Mouse (Mus musculus): ENCODE measurements at regions not wholly inside any gene's neighbourhood (a gene's known extent, or its start where the extent isn't known, plus 50 kb on each side); places are given as distances from the start of the nearest gene placed in this dataset.

DNA sequence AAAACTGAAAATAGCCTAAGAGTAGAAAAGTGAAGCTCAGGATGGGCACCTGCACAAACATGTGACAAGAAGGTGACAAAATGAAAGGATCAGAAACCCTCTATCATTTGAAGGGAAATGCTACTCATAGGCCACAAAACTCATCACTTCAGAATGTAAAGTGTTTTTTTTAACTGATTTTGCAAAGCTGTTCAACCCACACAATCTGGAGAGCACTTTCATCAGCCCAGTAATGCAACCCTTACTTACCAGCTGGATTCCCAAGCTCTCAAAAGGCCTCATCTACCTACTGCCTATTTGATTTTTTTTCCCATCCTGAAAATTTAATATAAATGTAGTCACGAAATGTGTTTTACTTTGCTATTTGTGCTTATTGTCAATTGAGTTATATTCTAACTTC is 110.4 kb upstream of the Ppp1r12a start:
- Histone ChIP-seq H3K4me1 (ENCODE audit: control insufficient read depth, insufficient read depth, low read length) (no peaks in the 10 kb centered on the region), H3K36me3 (ENCODE audit: control insufficient read depth, insufficient read depth, low read length) (no peaks in the 10 kb centered on the region), H3K27me3 (ENCODE audit: control insufficient read depth, insufficient read depth, low read length) (no peaks in the 10 kb centered on the region), H3K4me2 (replicated peaks; ENCODE audit: low read depth, low read length) (no peak overlapping the region), H3K4me3 (ENCODE audit: low read length) (no peak overlapping the region), H3K9me3 (ENCODE audit: control insufficient read depth, low read length) (no peaks in the 10 kb centered on the region), H3K27ac (ENCODE audit: low read depth, low read length) (no peak overlapping the region), H3K9ac (ENCODE audit: low read depth, low read length) (no peak overlapping the region)
- ATAC-seq (ENCODE audit: low FRiP score, low TSS enrichment), result no peak
- WGBS, result 97% methylated on average over 1 of the region's 1 CpGs

DNA sequence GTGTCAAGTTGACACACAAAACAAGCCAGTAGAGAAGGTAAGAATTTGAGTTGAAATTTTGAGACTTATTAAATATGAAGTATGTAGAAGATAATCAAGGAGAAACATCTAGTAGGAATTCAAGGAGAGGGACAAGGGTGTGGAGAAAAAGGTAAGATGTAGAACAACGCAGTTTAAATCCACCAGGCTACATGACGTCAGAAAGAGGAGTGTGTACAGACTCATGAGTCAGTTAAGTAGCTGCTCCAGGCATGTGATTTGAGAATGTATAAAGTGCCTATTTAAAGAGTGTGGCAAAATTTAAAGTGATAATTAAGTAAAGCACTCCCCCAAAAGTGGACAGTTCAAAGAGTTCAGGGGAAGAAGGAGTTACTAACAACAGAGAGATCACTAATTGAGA is 113.6 kb upstream of the Ppp1r12a start:
- Histone ChIP-seq H3K27ac (ENCODE audit: low read depth, low read length) (no peak overlapping the region), H3K4me3 (ENCODE audit: low read length) (no peak overlapping the region), H3K9me3 (ENCODE audit: control insufficient read depth, low read length) (no peaks in the 10 kb centered on the region), H3K4me2 (replicated peaks; ENCODE audit: low read depth, low read length) (no peak overlapping the region), H3K27me3 (ENCODE audit: control insufficient read depth, insufficient read depth, low read length) (no peaks in the 10 kb centered on the region), H3K4me1 (ENCODE audit: control insufficient read depth, insufficient read depth, low read length) (no peaks in the 10 kb centered on the region), H3K36me3 (ENCODE audit: control insufficient read depth, insufficient read depth, low read length) (no peaks in the 10 kb centered on the region), H3K9ac (ENCODE audit: low read depth, low read length) (no peak overlapping the region)
- ATAC-seq (ENCODE audit: low FRiP score, low TSS enrichment), result no peak
- WGBS, result 89% methylated on average over 2 of the region's 2 CpGs

- no peak for ATAC-seq (ENCODE audit: low FRiP score, low TSS enrichment)
- H3K4me1 ChIP-seq (ENCODE audit: control insufficient read depth, insufficient read depth, low read length), result no peaks in the 10 kb centered on the region
- H3K4me3 ChIP-seq (ENCODE audit: low read length), result no peak overlapping the region
- H3K4me2 ChIP-seq (replicated peaks; ENCODE audit: low read depth, low read length), result no peak overlapping the region
- H3K36me3 ChIP-seq (ENCODE audit: control insufficient read depth, insufficient read depth, low read length), result no peaks in the 10 kb centered on the region
- H3K9me3 ChIP-seq (ENCODE audit: control insufficient read depth, low read length), result no peaks in the 10 kb centered on the region
- H3K27me3 ChIP-seq (ENCODE audit: control insufficient read depth, insufficient read depth, low read length), result no peaks in the 10 kb centered on the region
- H3K9ac ChIP-seq (ENCODE audit: low read depth, low read length), result no peak overlapping the region
- H3K27ac ChIP-seq (ENCODE audit: low read depth, low read length), result no peak overlapping the region
- 64% methylated on average over 2 of the region's 2 CpGs for WGBS
These were observed 118.5 kb upstream of the Ppp1r12a start for GRCm38 (mm10) chr10:108043519-108043918.

GRCm38 (mm10) chr10:108040027-108040426 is 122.0 kb upstream of the Ppp1r12a start:
- H3K27ac ChIP-seq (ENCODE audit: low read depth, low read length), result no peak overlapping the region
- no peaks in the 10 kb centered on the region for H3K27me3 ChIP-seq (ENCODE audit: control insufficient read depth, insufficient read depth, low read length)
- no peak for ATAC-seq (ENCODE audit: low FRiP score, low TSS enrichment)
- H3K9me3 ChIP-seq (ENCODE audit: control insufficient read depth, low read length), result no peaks in the 10 kb centered on the region
- H3K4me3 ChIP-seq (ENCODE audit: low read length), result no peak overlapping the region
- H3K4me2 ChIP-seq (replicated peaks; ENCODE audit: low read depth, low read length), result no peak overlapping the region
- H3K36me3 ChIP-seq (ENCODE audit: control insufficient read depth, insufficient read depth, low read length), result no peaks in the 10 kb centered on the region
- H3K9ac ChIP-seq (ENCODE audit: low read depth, low read length), result no peak overlapping the region
- no peaks in the 10 kb centered on the region for H3K4me1 ChIP-seq (ENCODE audit: control insufficient read depth, insufficient read depth, low read length)

GRCm38 (mm10) chr10:108036486-108037109 is 124.7 kb upstream of the Otogl start:
- no peaks in the 10 kb centered on the region for H3K27me3 ChIP-seq (ENCODE audit: control insufficient read depth, insufficient read depth, low read length)
- H3K36me3 ChIP-seq (ENCODE audit: control insufficient read depth, insufficient read depth, low read length), result no peaks in the 10 kb centered on the region
- no peak for ATAC-seq (ENCODE audit: low FRiP score, low TSS enrichment)
- no peak overlapping the region for H3K9ac ChIP-seq (ENCODE audit: low read depth, low read length)
- H3K4me3 ChIP-seq (ENCODE audit: low read length), result no peak overlapping the region
- 69% methylated on average over 3 of the region's 3 CpGs for WGBS
- no peaks in the 10 kb centered on the region for H3K9me3 ChIP-seq (ENCODE audit: control insufficient read depth, low read length)
- H3K4me1 ChIP-seq (ENCODE audit: control insufficient read depth, insufficient read depth, low read length), result no peaks in the 10 kb centered on the region
- no peak overlapping the region for H3K4me2 ChIP-seq (replicated peaks; ENCODE audit: low read depth, low read length)
- H3K27ac ChIP-seq (ENCODE audit: low read depth, low read length), result no peak overlapping the region

GRCm38 (mm10) chr10:108034068-108034467 is 122.1 kb upstream of the Otogl start:
- WGBS, result 98% methylated on average over 3 of the region's 3 CpGs
- H3K4me1 ChIP-seq (ENCODE audit: control insufficient read depth, insufficient read depth, low read length), result no peaks in the 10 kb centered on the region

GRCm38 (mm10) chr10:108033317-108033795 is 121.4 kb upstream of the Otogl start:
- no peaks in the 10 kb centered on the region for H3K4me1 ChIP-seq (ENCODE audit: control insufficient read depth, insufficient read depth, low read length)
- WGBS, result 92% methylated on average over 1 of the region's 1 CpGs
- no peak overlapping the region for H3K4me2 ChIP-seq (replicated peaks; ENCODE audit: low read depth, low read length)
- no peak overlapping the region for H3K27ac ChIP-seq (ENCODE audit: low read depth, low read length)
- ATAC-seq (ENCODE audit: low FRiP score, low TSS enrichment), result no peak
- no peaks in the 10 kb centered on the region for H3K36me3 ChIP-seq (ENCODE audit: control insufficient read depth, insufficient read depth, low read length)
- H3K4me3 ChIP-seq (ENCODE audit: low read length), result no peak overlapping the region
- no peaks in the 10 kb centered on the region for H3K9me3 ChIP-seq (ENCODE audit: control insufficient read depth, low read length)
- no peak overlapping the region for H3K9ac ChIP-seq (ENCODE audit: low read depth, low read length)
- no peaks in the 10 kb centered on the region for H3K27me3 ChIP-seq (ENCODE audit: control insufficient read depth, insufficient read depth, low read length)

More at GRCm38 (mm10) chr10:108034068-108034467, 122.1 kb upstream of the Otogl start:
- no peaks in the 10 kb centered on the region for H3K36me3 ChIP-seq (ENCODE audit: control insufficient read depth, insufficient read depth, low read length)
- no peak overlapping the region for H3K4me2 ChIP-seq (replicated peaks; ENCODE audit: low read depth, low read length)
- ATAC-seq (ENCODE audit: low FRiP score, low TSS enrichment), result no peak
- no peaks in the 10 kb centered on the region for H3K9me3 ChIP-seq (ENCODE audit: control insufficient read depth, low read length)
- no peak overlapping the region for H3K27ac ChIP-seq (ENCODE audit: low read depth, low read length)
- no peak overlapping the region for H3K9ac ChIP-seq (ENCODE audit: low read depth, low read length)
- H3K4me3 ChIP-seq (ENCODE audit: low read length), result no peak overlapping the region
- no peaks in the 10 kb centered on the region for H3K27me3 ChIP-seq (ENCODE audit: control insufficient read depth, insufficient read depth, low read length)

DNA sequence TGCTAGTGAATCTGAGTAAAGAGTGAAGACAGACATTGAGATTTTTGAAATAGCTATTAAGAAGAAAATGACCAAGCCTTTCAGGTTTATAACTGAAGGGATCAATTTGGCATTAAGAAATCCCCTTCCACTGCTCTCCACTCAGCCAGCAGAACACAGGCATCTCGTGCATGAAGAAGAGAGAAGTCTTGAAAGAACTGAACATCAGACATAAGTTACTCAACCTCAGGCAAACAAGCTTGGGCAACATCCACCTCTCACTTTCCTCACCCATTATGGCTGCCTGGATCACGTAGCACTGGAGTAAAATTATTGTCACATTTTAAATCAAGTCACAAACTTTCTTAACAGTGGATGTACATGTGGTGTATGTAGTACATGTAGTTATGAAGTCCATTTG is 115.6 kb upstream of the Otogl start:
- ATAC-seq (ENCODE audit: low FRiP score, low TSS enrichment), result no peak
- H3K36me3 ChIP-seq (ENCODE audit: control insufficient read depth, insufficient read depth, low read length), result no peaks in the 10 kb centered on the region

DNA sequence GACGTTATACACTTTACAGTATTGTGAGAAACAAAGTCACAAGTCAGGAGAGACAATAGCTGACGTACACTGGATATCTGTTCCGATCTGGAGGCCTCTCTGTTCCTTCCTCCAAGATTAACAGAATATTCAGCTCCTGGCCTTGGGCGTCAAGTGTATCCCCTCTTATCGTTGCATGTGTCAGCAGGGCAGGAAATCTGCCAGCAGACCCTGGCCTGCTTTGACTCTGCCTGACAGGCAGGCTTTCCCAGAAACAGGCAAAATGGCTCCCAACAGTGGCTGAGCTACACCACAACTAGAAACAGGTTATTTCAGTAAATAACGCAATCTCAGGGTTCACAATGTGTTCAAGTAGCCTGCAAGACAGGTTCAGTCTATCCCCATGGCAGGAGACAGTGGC is 112.3 kb upstream of the Otogl start:
- WGBS, result 80% methylated on average over 6 of the region's 6 CpGs
- no peak overlapping the region for H3K4me2 ChIP-seq (replicated peaks; ENCODE audit: low read depth, low read length)

More for the DNA sequence above, 115.6 kb upstream of the Otogl start:
- Histone ChIP-seq H3K27me3 (ENCODE audit: control insufficient read depth, insufficient read depth, low read length) (no peaks in the 10 kb centered on the region), H3K4me3 (ENCODE audit: low read length) (no peak overlapping the region), H3K9ac (ENCODE audit: low read depth, low read length) (no peak overlapping the region), H3K27ac (ENCODE audit: low read depth, low read length) (no peak overlapping the region), H3K9me3 (ENCODE audit: control insufficient read depth, low read length) (no peaks in the 10 kb centered on the region), H3K4me2 (replicated peaks; ENCODE audit: low read depth, low read length) (no peak overlapping the region), H3K4me1 (ENCODE audit: control insufficient read depth, insufficient read depth, low read length) (no peaks in the 10 kb centered on the region)
- WGBS, result 72% methylated on average over 2 of the region's 2 CpGs

More for the DNA sequence above, 112.3 kb upstream of the Otogl start:
- ATAC-seq (ENCODE audit: low FRiP score, low TSS enrichment), result no peak
- Histone ChIP-seq H3K9ac (ENCODE audit: low read depth, low read length) (no peak overlapping the region), H3K36me3 (ENCODE audit: control insufficient read depth, insufficient read depth, low read length) (no peaks in the 10 kb centered on the region), H3K9me3 (ENCODE audit: control insufficient read depth, low read length) (no peaks in the 10 kb centered on the region), H3K4me1 (ENCODE audit: control insufficient read depth, insufficient read depth, low read length) (no peaks in the 10 kb centered on the region), H3K4me3 (ENCODE audit: low read length) (no peak overlapping the region), H3K27ac (ENCODE audit: low read depth, low read length) (no peak overlapping the region), H3K27me3 (ENCODE audit: control insufficient read depth, insufficient read depth, low read length) (no peaks in the 10 kb centered on the region)

Measured in kidney, embryonic 14.5 days (tissue).